ENCODE assay signal across 10 mouse cellular contexts in the genomic region with DNA sequence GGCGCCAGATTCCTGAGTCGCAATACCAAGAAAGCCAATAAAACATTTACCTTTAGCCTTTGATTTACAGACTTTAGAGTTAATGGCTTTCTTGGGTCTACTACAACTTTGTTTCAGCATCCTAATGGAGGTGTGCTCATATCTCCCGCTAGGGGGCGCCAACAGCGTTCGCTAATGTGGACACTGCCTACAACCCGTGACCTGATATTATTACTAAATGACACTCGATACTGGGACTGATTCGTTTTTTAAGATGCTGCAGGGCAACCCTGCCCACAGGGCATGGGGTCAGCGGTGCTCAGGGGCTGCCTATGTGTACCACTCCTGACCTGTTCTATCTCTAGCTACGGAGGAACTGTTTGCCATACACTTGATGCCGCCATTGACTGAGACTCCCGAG.
A peak's percentile ranks its signal among the peaks of the same experiment; 100 is the strongest.
DNase-seq lines count a peak whose midpoint lies in the region; ATAC-seq and TF ChIP-seq lines count a peak whose summit lies in the region.
"Had no signal": no experiment of that assay in that cellular context is flagged by ENCODE, and none has a peak within 500 bp of the region (broad histone marks: within the 10 kb centered on the region; RNA-seq: fewer than 3 reads in every experiment).

No protein-coding gene starts in this region.

- no peaks in the 10 kb centered on the region for H3K4me1 ChIP-seq in cerebellum, adult 2 months (ENCODE audit: control insufficient read depth, insufficient read depth, low read length)
- no peaks in the 10 kb centered on the region for H3K4me1 ChIP-seq in lung, embryonic 14.5 days (ENCODE audit: insufficient read depth)
- no peaks in the 10 kb centered on the region for H3K4me1 ChIP-seq in olfactory bulb, adult 2 months (ENCODE audit: control insufficient read depth, insufficient read depth, low read length)
- H3K4me1 ChIP-seq: embryonic facial prominence, embryonic 15.5 days; liver, embryonic 13.5 days had no signal

- no peaks in the 10 kb centered on the region for H3K27me3 ChIP-seq in cerebellum, adult 2 months (ENCODE audit: control insufficient read depth, insufficient read depth, low read length)
- H3K27me3 ChIP-seq in lung, embryonic 14.5 days (ENCODE audit: insufficient read depth, low read length): no peaks in the 10 kb centered on the region
- H3K27me3 ChIP-seq: embryonic facial prominence, embryonic 15.5 days; liver, embryonic 13.5 days had no signal

- H3K9ac ChIP-seq in lung, embryonic 14.5 days: no peak overlapping the region
- H3K9ac ChIP-seq: embryonic facial prominence, embryonic 15.5 days; liver, embryonic 13.5 days had no signal

- TF ChIP-seq POLR2A in cerebellum, adult 2 months (IDR thresholded peaks at IDR 0.05; ENCODE audit: borderline replicate concordance, insufficient read depth, low read length): no peak
- TF ChIP-seq POLR2A in olfactory bulb, adult 2 months (IDR thresholded peaks at IDR 0.05; ENCODE audit: insufficient read depth, low read depth, low read length): no peak

- WGBS in cerebellum, adult 2 months: 47% methylated on average over 13 of the region's 13 CpGs
- WGBS in lung, embryonic 14.5 days: 32% methylated on average over 13 of the region's 13 CpGs
- WGBS in olfactory bulb, adult 2 months: 51% methylated on average over 13 of the region's 13 CpGs

- no peaks in the 10 kb centered on the region for H3K36me3 ChIP-seq in lung, embryonic 14.5 days (ENCODE audit: insufficient read depth)
- H3K36me3 ChIP-seq: embryonic facial prominence, embryonic 15.5 days; liver, embryonic 13.5 days had no signal

- no peaks in the 10 kb centered on the region for H3K9me3 ChIP-seq in lung, embryonic 14.5 days (ENCODE audit: low read depth, low read length)
- H3K9me3 ChIP-seq: embryonic facial prominence, embryonic 15.5 days had no signal

- no peak for DNase-seq in cerebellum, adult 2 months
- no peak for DNase-seq in cerebellum, adult 8-10 months
- DNase-seq in lung, embryonic 14.5 days: peak; percentile 71
- no peak for DNase-seq in lung, adult 18-20 months
- DNase-seq in kidney, adult 18-20 months: peak; percentile 31
- no peak for DNase-seq in layer of hippocampus, postnatal 36 days
- DNase-seq: liver, embryonic 13.5 days had no signal

- no peak overlapping the region for H3K4me3 ChIP-seq in cerebellum, adult 2 months (replicated peaks; ENCODE audit: insufficient read depth, low read depth, low read length)
- H3K4me3 ChIP-seq in lung, embryonic 14.5 days (ENCODE audit: low read depth, low read length): no peak overlapping the region
- H3K4me3 ChIP-seq in olfactory bulb, adult 2 months (ENCODE audit: insufficient read depth, low read depth, low read length): no peak overlapping the region
- H3K4me3 ChIP-seq: embryonic facial prominence, embryonic 15.5 days; liver, embryonic 13.5 days had no signal

- H3K4me2 ChIP-seq in lung, embryonic 14.5 days: no peak overlapping the region
- H3K4me2 ChIP-seq: embryonic facial prominence, embryonic 15.5 days; liver, embryonic 13.5 days had no signal

- no peak overlapping the region for H3K27ac ChIP-seq in cerebellum, adult 2 months (ENCODE audit: insufficient read depth, low read length)
- H3K27ac ChIP-seq in lung, embryonic 14.5 days (ENCODE audit: low read depth): no peak overlapping the region
- H3K27ac ChIP-seq in olfactory bulb, adult 2 months (ENCODE audit: insufficient read depth, low read depth, low read length): no peak overlapping the region
- H3K27ac ChIP-seq: embryonic facial prominence, embryonic 15.5 days; liver, embryonic 13.5 days had no signal

- TF ChIP-seq CTCF in cerebellum, adult 2 months (IDR thresholded peaks at IDR 0.05; ENCODE audit: borderline replicate concordance, insufficient read depth, low read depth, low read length): peak; percentile 32; the same call in 1 of the 2 replicates
- TF ChIP-seq CTCF in lung, embryonic 14.5 days (IDR thresholded peaks at IDR 0.05; ENCODE audit: low read depth): peak; percentile 70
- peak; percentile 35; the same call in 1 of the 2 replicates for TF ChIP-seq CTCF in olfactory bulb, adult 2 months (IDR thresholded peaks at IDR 0.05; ENCODE audit: insufficient read depth, low read depth, low read length)

- ATAC-seq in lung, embryonic 14.5 days (ENCODE audit: insufficient read depth): no peak
- ATAC-seq in monocyte, adult 5-6 weeks (replicated peaks; ENCODE audit: insufficient number of reproducible peaks, low FRiP score, low TSS enrichment, poor library complexity, severe bottlenecking): no peak

Comparison
In these comparisons a context has a peak if more than half of its experiments do, and no peak if none do; other contexts are left out.
1. DNase-seq: peak in lung, embryonic 14.5 days (single experiment) and kidney, adult 18-20 months (single experiment); none in cerebellum, adult 2 months (0 of 2), cerebellum, adult 8-10 months (single experiment), lung, adult 18-20 months (0 of 2) and layer of hippocampus, postnatal 36 days (0 of 2).
2. Peak in every context shown above with its lines, with median percentiles within 50 percentile points of each other: CTCF ChIP-seq.